Mouse (Mus musculus) C2C12 (cell line): ENCODE measurements around the gene Cped1.

Source experiments
- CEBPB ChIP-seq: IDR thresholded peaks from one replicate; pipeline ENCODE4 v1.6.1; 2011; ENCODE audit warnings: low read depth, mild to moderate bottlenecking, control low read depth, moderate library complexity
- CTCF ChIP-seq: IDR thresholded peaks from one replicate; pipeline ENCODE4 v1.5.1; 2011; ENCODE audit not compliant: control insufficient read depth, insufficient read depth, insufficient read length
- FOSL1 ChIP-seq: IDR thresholded peaks from one replicate; pipeline ENCODE4 v1.8.0; 2011; ENCODE audit warnings: mild to moderate bottlenecking, low read length; ENCODE audit not compliant: poor library complexity, insufficient read depth, severe bottlenecking
- MAX ChIP-seq: IDR thresholded peaks from one replicate; pipeline ENCODE4 v1.6.1; 2011; ENCODE audit warnings: mild to moderate bottlenecking, control low read depth
- MYOD1 ChIP-seq: IDR thresholded peaks from one replicate; pipeline ENCODE4 v1.6.1; 2011; ENCODE audit warnings: low read depth; ENCODE audit not compliant: control insufficient read depth, insufficient read length
- USF1 ChIP-seq: IDR thresholded peaks from one replicate; pipeline ENCODE4 v1.6.1; 2011; ENCODE audit warnings: low read depth, mild to moderate bottlenecking, control low read depth, moderate library complexity

- TF ChIP-seq CTCF (no peak), MAX (no peak), USF1 (no peak), FOSL1 (no peak), CEBPB (no peak), MYOD1 (no peak)
Observed at GRCm38 (mm10) chr6:21958922-21959321, 26.8 kb upstream of the Cped1 start.
